In genomic region chr3:85378703-85379395, GRCm38 (mm10) we compare ENCODE assay signal across 10 mouse cellular contexts.
A peak's percentile ranks its signal among the peaks of the same experiment; 100 is the strongest.
DNase-seq lines count a peak whose midpoint lies in the region; ATAC-seq lines count a peak whose summit lies in the region.
"Had no signal": no experiment of that assay in that cellular context is flagged by ENCODE, and none has a peak within 500 bp of the region (broad histone marks: within the 10 kb centered on the region; RNA-seq: fewer than 3 reads in every experiment).

No protein-coding gene starts in this region.

- no peak overlapping the region for H3K27ac ChIP-seq in heart, embryonic 11.5 days (ENCODE audit: low read depth, low read length)
- H3K27ac ChIP-seq in limb, embryonic 13.5 days = no peak overlapping the region
- no peak overlapping the region for H3K27ac ChIP-seq in limb, embryonic 10.5 days
- H3K27ac ChIP-seq: forebrain, embryonic 13.5 days; lung, embryonic 15.5 days had no signal

- ATAC-seq in heart, embryonic 11.5 days (replicated peaks; ENCODE audit: insufficient number of reproducible peaks, low FRiP score, low TSS enrichment) = no peak
- no peak for ATAC-seq in limb, embryonic 13.5 days (ENCODE audit: low FRiP score, low read depth)
- ATAC-seq: forebrain, embryonic 13.5 days had no signal

- no peaks in the 10 kb centered on the region for H3K27me3 ChIP-seq in heart, embryonic 11.5 days (ENCODE audit: control insufficient read depth, insufficient read depth, low read length)
- H3K27me3 ChIP-seq in limb, embryonic 13.5 days = no peaks in the 10 kb centered on the region
- H3K27me3 ChIP-seq in limb, embryonic 10.5 days (ENCODE audit: low read depth, poor library complexity, severe bottlenecking) = no peaks in the 10 kb centered on the region
- H3K27me3 ChIP-seq: forebrain, embryonic 13.5 days; lung, embryonic 15.5 days had no signal

- WGBS in heart, embryonic 11.5 days (ENCODE audit: insufficient replicate concordance) = 49% methylated on average over 16 of the region's 16 CpGs
- WGBS in limb, embryonic 13.5 days = 44% methylated on average over 16 of the region's 16 CpGs
- WGBS in limb, embryonic 10.5 days = 65% methylated on average over 16 of the region's 16 CpGs

- H3K9ac ChIP-seq in heart, embryonic 11.5 days (ENCODE audit: low read depth, low read length) = no peak overlapping the region
- no peak overlapping the region for H3K9ac ChIP-seq in limb, embryonic 13.5 days
- H3K9ac ChIP-seq: forebrain, embryonic 13.5 days; lung, embryonic 15.5 days had no signal

- H3K36me3 ChIP-seq in heart, embryonic 11.5 days (ENCODE audit: control insufficient read depth, insufficient read depth, low read length) = no peaks in the 10 kb centered on the region
- H3K36me3 ChIP-seq in limb, embryonic 13.5 days = no peaks in the 10 kb centered on the region
- no peaks in the 10 kb centered on the region for H3K36me3 ChIP-seq in limb, embryonic 10.5 days
- H3K36me3 ChIP-seq: lung, embryonic 15.5 days had no signal

- peaks cover 12% of the 10 kb centered on the region for H3K4me1 ChIP-seq in heart, embryonic 11.5 days (ENCODE audit: control insufficient read depth, insufficient read depth, low read length)
- H3K4me1 ChIP-seq in limb, embryonic 13.5 days = peaks cover 22% of the 10 kb centered on the region
- peaks cover 26% of the 10 kb centered on the region for H3K4me1 ChIP-seq in limb, embryonic 10.5 days
- H3K4me1 ChIP-seq: forebrain, embryonic 13.5 days had no signal

- DNase-seq in heart, adult 8-10 months (ENCODE audit: low spot score) = no peak
- DNase-seq in limb, embryonic 10.5 days (ENCODE audit: low spot score) = no peak
- peak; percentile 28 to 53 for DNase-seq in cerebellum, postnatal 36 days
- peak; percentile 42 to 46 for DNase-seq in right cerebral cortex, adult 2 months (ENCODE audit: low spot score in 2 of 2)
- no peak for DNase-seq in ovary, postnatal 36 days (ENCODE audit: low spot score)
- no peak for DNase-seq in spleen, postnatal 36 days (ENCODE audit: low spot score in 2 of 2)

- no peaks in the 10 kb centered on the region for H3K9me3 ChIP-seq in heart, embryonic 11.5 days (replicated peaks; ENCODE audit: control insufficient read depth, low read length)
- 0 out of 2 replicates have a peak, but pooled peaks cover 3% of the 10 kb centered on the region for H3K9me3 ChIP-seq in limb, embryonic 13.5 days
- H3K9me3 ChIP-seq in limb, embryonic 10.5 days (replicated peaks) = no peaks in the 10 kb centered on the region
- H3K9me3 ChIP-seq: forebrain, embryonic 13.5 days; lung, embryonic 15.5 days had no signal

- H3K4me3 ChIP-seq in heart, embryonic 11.5 days (ENCODE audit: low read depth, low read length) = no peak overlapping the region
- no peak overlapping the region for H3K4me3 ChIP-seq in limb, embryonic 13.5 days
- H3K4me3 ChIP-seq in limb, embryonic 10.5 days = no peak overlapping the region
- H3K4me3 ChIP-seq: forebrain, embryonic 13.5 days; lung, embryonic 15.5 days had no signal

- peak overlapping the region; percentile 34 for H3K4me2 ChIP-seq in heart, embryonic 11.5 days
- H3K4me2 ChIP-seq in limb, embryonic 13.5 days (replicated peaks) = peak overlapping the region; percentile 11; the same call in 1 of the 2 replicates
- H3K4me2 ChIP-seq: forebrain, embryonic 13.5 days; lung, embryonic 15.5 days had no signal

Comparison
In these comparisons a context has a peak if more than half of its experiments do, and no peak if none do; other contexts are left out.
1. DNase-seq: peak in cerebellum, postnatal 36 days (2 of 2) and right cerebral cortex, adult 2 months (2 of 2); none in heart, adult 8-10 months (single experiment), limb, embryonic 10.5 days (single experiment), ovary, postnatal 36 days (single experiment) and spleen, postnatal 36 days (0 of 2).